Mouse (Mus musculus) right cerebral cortex, adult 18-20 months (tissue): ENCODE measurements around the gene Cluh.

Experiments
- DNase-seq: peaks from one replicate; pipeline ENCODE4 v3.0.0; 2022; ENCODE audit warnings: mixed read lengths

Gene Cluh

GRCm38 (mm10) chr11:74648676-74649075 lies 619 bp upstream of the Cluh start:
- DNase-seq = no peak

- no peak for DNase-seq
Observed at GRCm38 (mm10) chr11:74649647-74650551, 604 bp downstream of the Cluh start.

- DNase-seq = no peak
Observed at GRCm38 (mm10) chr11:74650576-74651100, 1.3 kb downstream of the Cluh start.

GRCm38 (mm10) chr11:74652791-74653191 lies 3.5 kb downstream of the Cluh start:
- DNase-seq = peak; percentile 28

- DNase-seq = no peak
Observed at GRCm38 (mm10) chr11:74653385-74653784, 4.1 kb downstream of the Cluh start.

GRCm38 (mm10) chr11:74655941-74656340 lies 6.6 kb downstream of the Cluh start:
- no peak for DNase-seq

- DNase-seq = no peak
Observed at GRCm38 (mm10) chr11:74660336-74660735, 11.0 kb downstream of the Cluh start.

GRCm38 (mm10) chr11:74661641-74662040 lies 12.3 kb downstream of the Cluh start:
- DNase-seq = no peak

GRCm38 (mm10) chr11:74662221-74662620 lies 12.9 kb downstream of the Cluh start:
- DNase-seq = no peak

- DNase-seq = no peak
Observed at GRCm38 (mm10) chr11:74664279-74664678, 15.0 kb downstream of the Cluh start.

GRCm38 (mm10) chr11:74664906-74665305 lies 15.6 kb downstream of the Cluh start:
- DNase-seq = no peak

GRCm38 (mm10) chr11:74665631-74666283 lies 16.5 kb downstream of the Cluh start:
- DNase-seq = no peak

- no peak for DNase-seq
Observed at GRCm38 (mm10) chr11:74666284-74666652, 17.0 kb downstream of the Cluh start.

- no peak for DNase-seq
Observed at GRCm38 (mm10) chr11:74666776-74667581, 17.7 kb downstream of the Cluh start.

- DNase-seq = no peak
Observed at GRCm38 (mm10) chr11:74667582-74668010, 18.3 kb downstream of the Cluh start.

GRCm38 (mm10) chr11:74668466-74668865 lies 19.2 kb downstream of the Cluh start:
- no peak for DNase-seq

GRCm38 (mm10) chr11:74668971-74669370 lies 19.7 kb downstream of the Cluh start:
- no peak for DNase-seq

GRCm38 (mm10) chr11:74670151-74670550 lies 20.9 kb downstream of the Cluh start:
- DNase-seq = no peak

- no peak for DNase-seq
Observed at GRCm38 (mm10) chr11:74671013-74671412, 21.7 kb downstream of the Cluh start.

GRCm38 (mm10) chr11:74671839-74672238 lies 22.5 kb downstream of the Cluh start:
- DNase-seq = no peak

- no peak for DNase-seq
Observed at GRCm38 (mm10) chr11:74672901-74673513, 23.7 kb downstream of the Cluh start.

- no peak for DNase-seq
Observed at GRCm38 (mm10) chr11:74673561-74673960, 24.3 kb downstream of the Cluh start.

- no peak for DNase-seq
Observed at GRCm38 (mm10) chr11:74674713-74675112, 25.4 kb downstream of the Cluh start.
